Mouse (Mus musculus): ENCODE data around the gene Igf1r. TPM values are rescaled to one million over a fixed set of nuclear protein-coding genes. Genes with fewer than 3 reads are reported as not detected.

The Igf1r gene
- total and polyA plus RNA-seq, 3 experiments, result 4.3 to 9.1 (median 6.1) TPM

DNA sequence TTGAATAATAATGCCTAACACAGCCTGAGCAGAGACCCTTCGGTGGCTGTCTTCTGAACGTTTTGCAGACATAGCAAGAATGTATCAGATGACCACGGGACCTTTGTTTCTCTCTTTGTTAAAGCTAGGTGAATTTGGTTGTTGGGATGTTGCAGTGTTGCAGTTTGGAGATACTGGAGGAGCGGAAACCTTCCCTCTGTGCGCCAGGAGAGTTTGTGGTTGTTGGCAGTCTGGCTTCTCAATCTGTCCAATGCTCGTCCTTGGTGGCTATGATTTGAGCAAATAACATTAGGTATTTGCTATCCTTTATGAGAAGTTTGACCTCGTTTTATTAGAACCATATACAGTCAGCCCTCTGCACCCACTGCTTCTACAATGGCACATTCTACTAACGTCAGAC is 30.2 kb downstream of the Igf1r start:
- no peak overlapping the region for H3K4me3 ChIP-seq (ENCODE audit: low read depth, low read length)
- H3K9me3 ChIP-seq (replicated peaks), result peaks cover 12% of the 10 kb centered on the region
- DNase-seq (ENCODE audit: low spot score), result no peak
- no peak for TF ChIP-seq GATA2 (IDR thresholded peaks at IDR 0.05; ENCODE audit: borderline replicate concordance, low read depth, low read length)
- no peak for TF ChIP-seq POLR2AphosphoS5 (IDR thresholded peaks at IDR 0.05; ENCODE audit: insufficient replicate concordance, low read depth, low read length)
- no peak for TF ChIP-seq TAL1 (conservative IDR thresholded peaks at IDR 0.05; ENCODE audit: low read depth, low read length)
- TF ChIP-seq GATA1 (IDR thresholded peaks at IDR 0.05; ENCODE audit: borderline replicate concordance, low read length), result no peak
- no peak for TF ChIP-seq CTCF (IDR thresholded peaks at IDR 0.05; ENCODE audit: low read depth, low read length)
- no peaks in the 10 kb centered on the region for H3K27me3 ChIP-seq (ENCODE audit: insufficient read depth, low read length)
- no peak for ATAC-seq (ENCODE audit: extremely low read depth, insufficient number of reproducible peaks, low FRiP score, poor library complexity, severe bottlenecking)
- peaks cover 44% of the 10 kb centered on the region for H3K4me1 ChIP-seq (ENCODE audit: insufficient read depth, low read depth, low read length)
- no peaks in the 10 kb centered on the region for H3K36me3 ChIP-seq (replicated peaks)

- DNase-seq (ENCODE audit: low spot score) (no peak), ATAC-seq (ENCODE audit: extremely low read depth, insufficient number of reproducible peaks, low FRiP score, poor library complexity, severe bottlenecking) (no peak)
- Histone ChIP-seq H3K27me3 (ENCODE audit: insufficient read depth, low read length) (no peaks in the 10 kb centered on the region), H3K36me3 (replicated peaks) (no peaks in the 10 kb centered on the region), H3K9me3 (replicated peaks) (peaks cover 12% of the 10 kb centered on the region), H3K4me3 (ENCODE audit: low read depth, low read length) (no peak overlapping the region), H3K4me1 (ENCODE audit: insufficient read depth, low read depth, low read length) (peaks cover 42% of the 10 kb centered on the region)
- TF ChIP-seq POLR2AphosphoS5 (IDR thresholded peaks at IDR 0.05; ENCODE audit: insufficient replicate concordance, low read depth, low read length) (no peak), CTCF (IDR thresholded peaks at IDR 0.05; ENCODE audit: low read depth, low read length) (no peak), GATA2 (IDR thresholded peaks at IDR 0.05; ENCODE audit: borderline replicate concordance, low read depth, low read length) (no peak), TAL1 (conservative IDR thresholded peaks at IDR 0.05; ENCODE audit: low read depth, low read length) (no peak), GATA1 (IDR thresholded peaks at IDR 0.05; ENCODE audit: borderline replicate concordance, low read length) (no peak)
Measured at GRCm38 (mm10) chr7:67983451-67983850, 30.8 kb downstream of the Igf1r start.

DNA sequence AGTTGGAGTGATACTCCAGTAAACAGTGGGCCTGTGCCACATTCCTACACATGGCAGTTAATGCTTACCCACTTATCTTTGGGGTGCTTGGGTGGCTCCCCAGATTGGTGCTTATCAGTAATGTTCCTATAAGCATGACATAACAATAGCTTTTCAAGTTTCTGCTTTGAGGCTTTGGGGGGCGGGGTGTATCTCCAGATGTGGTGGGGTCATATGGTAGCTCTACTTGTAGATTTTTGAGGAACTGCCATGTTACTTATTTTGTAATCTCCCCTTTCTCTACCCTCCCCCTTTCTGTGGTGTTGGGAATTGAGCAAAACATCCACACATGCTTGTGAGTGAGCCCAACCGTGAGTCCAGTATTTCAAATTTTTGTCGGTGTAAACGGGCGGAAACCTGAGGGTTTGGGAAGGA is 32.4 kb downstream of the Igf1r start:
- Histone ChIP-seq H3K9me3 (replicated peaks) (peaks cover 19% of the 10 kb centered on the region), H3K36me3 (replicated peaks) (no peaks in the 10 kb centered on the region), H3K4me1 (ENCODE audit: insufficient read depth, low read depth, low read length) (peaks cover 50% of the 10 kb centered on the region), H3K27me3 (ENCODE audit: insufficient read depth, low read length) (no peaks in the 10 kb centered on the region), H3K4me3 (ENCODE audit: low read depth, low read length) (peak overlapping the region; percentile 8; the same call in 1 of the 2 replicates)
- DNase-seq (ENCODE audit: low spot score) (peak; percentile 47), ATAC-seq (ENCODE audit: extremely low read depth, insufficient number of reproducible peaks, low FRiP score, poor library complexity, severe bottlenecking) (peak; percentile 87)
- no peak for TF ChIP-seq GATA2 (IDR thresholded peaks at IDR 0.05; ENCODE audit: borderline replicate concordance, low read depth, low read length)
- TF ChIP-seq POLR2AphosphoS5 (IDR thresholded peaks at IDR 0.05; ENCODE audit: insufficient replicate concordance, low read depth, low read length), result no peak
- TF ChIP-seq TAL1 (conservative IDR thresholded peaks at IDR 0.05; ENCODE audit: low read depth, low read length), result peak; percentile 47

- H3K4me1 ChIP-seq (ENCODE audit: insufficient read depth, low read depth, low read length), result peaks cover 50% of the 10 kb centered on the region
- H3K36me3 ChIP-seq (replicated peaks), result no peaks in the 10 kb centered on the region
- no peak for DNase-seq (ENCODE audit: low spot score)
- TF ChIP-seq POLR2AphosphoS5 (IDR thresholded peaks at IDR 0.05; ENCODE audit: insufficient replicate concordance, low read depth, low read length) (no peak), GATA2 (IDR thresholded peaks at IDR 0.05; ENCODE audit: borderline replicate concordance, low read depth, low read length) (no peak), TAL1 (conservative IDR thresholded peaks at IDR 0.05; ENCODE audit: low read depth, low read length) (no peak), GATA1 (IDR thresholded peaks at IDR 0.05; ENCODE audit: borderline replicate concordance, low read length) (no peak), CTCF (IDR thresholded peaks at IDR 0.05; ENCODE audit: low read depth, low read length) (no peak)
- H3K27me3 ChIP-seq (ENCODE audit: insufficient read depth, low read length), result no peaks in the 10 kb centered on the region
- H3K9me3 ChIP-seq (replicated peaks), result peaks cover 17% of the 10 kb centered on the region
- H3K4me3 ChIP-seq (ENCODE audit: low read depth, low read length), result peak overlapping the region; percentile 8; the same call in 1 of the 2 replicates
- no peak for ATAC-seq (ENCODE audit: extremely low read depth, insufficient number of reproducible peaks, low FRiP score, poor library complexity, severe bottlenecking)
Measured at GRCm38 (mm10) chr7:67985511-67985910, 32.9 kb downstream of the Igf1r start.

- ATAC-seq (ENCODE audit: extremely low read depth, insufficient number of reproducible peaks, low FRiP score, poor library complexity, severe bottlenecking) (no peak), DNase-seq (ENCODE audit: low spot score) (no peak)
- no peaks in the 10 kb centered on the region for H3K27me3 ChIP-seq (ENCODE audit: insufficient read depth, low read length)
- H3K36me3 ChIP-seq (replicated peaks), result no peaks in the 10 kb centered on the region
- H3K4me1 ChIP-seq (ENCODE audit: insufficient read depth, low read depth, low read length), result peaks cover 50% of the 10 kb centered on the region
- H3K9me3 ChIP-seq (replicated peaks), result peaks cover 18% of the 10 kb centered on the region
- H3K4me3 ChIP-seq (ENCODE audit: low read depth, low read length), result no peak overlapping the region
- TF ChIP-seq CTCF (IDR thresholded peaks at IDR 0.05; ENCODE audit: low read depth, low read length) (no peak), GATA2 (IDR thresholded peaks at IDR 0.05; ENCODE audit: borderline replicate concordance, low read depth, low read length) (no peak), GATA1 (IDR thresholded peaks at IDR 0.05; ENCODE audit: borderline replicate concordance, low read length) (no peak), TAL1 (conservative IDR thresholded peaks at IDR 0.05; ENCODE audit: low read depth, low read length) (no peak)
Measured at GRCm38 (mm10) chr7:67986277-67986676, 33.6 kb downstream of the Igf1r start.

DNA sequence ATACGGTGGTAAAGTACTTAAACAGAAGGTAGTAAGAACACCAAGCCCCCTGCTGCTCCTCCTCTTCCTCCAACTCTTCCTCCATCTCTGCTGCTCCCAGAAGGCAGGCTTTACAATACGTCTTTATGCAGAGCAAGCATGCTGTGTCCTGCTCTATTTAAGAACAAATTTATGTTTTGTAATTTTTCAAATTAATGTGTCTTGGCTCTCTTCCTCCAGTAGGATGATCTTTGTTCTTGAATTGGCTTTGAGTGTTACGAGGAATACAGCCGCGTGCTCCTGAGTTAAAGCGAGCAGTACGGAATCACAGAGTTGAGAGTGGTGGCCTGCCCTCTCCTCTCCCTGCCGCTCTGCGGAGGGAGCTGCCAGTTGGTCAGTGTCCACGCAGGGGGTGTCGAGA is 34.2 kb downstream of the Igf1r start:
- ATAC-seq (ENCODE audit: extremely low read depth, insufficient number of reproducible peaks, low FRiP score, poor library complexity, severe bottlenecking) (no peak), DNase-seq (ENCODE audit: low spot score) (no peak)
- Histone ChIP-seq H3K4me3 (ENCODE audit: low read depth, low read length) (no peak overlapping the region), H3K36me3 (replicated peaks) (no peaks in the 10 kb centered on the region), H3K27me3 (ENCODE audit: insufficient read depth, low read length) (no peaks in the 10 kb centered on the region), H3K9me3 (replicated peaks) (peaks cover 22% of the 10 kb centered on the region), H3K4me1 (ENCODE audit: insufficient read depth, low read depth, low read length) (peaks cover 48% of the 10 kb centered on the region)
- no peak for TF ChIP-seq GATA2 (IDR thresholded peaks at IDR 0.05; ENCODE audit: borderline replicate concordance, low read depth, low read length)
- TF ChIP-seq GATA1 (IDR thresholded peaks at IDR 0.05; ENCODE audit: borderline replicate concordance, low read length), result no peak
- TF ChIP-seq CTCF (IDR thresholded peaks at IDR 0.05; ENCODE audit: low read depth, low read length), result no peak
- TF ChIP-seq POLR2AphosphoS5 (IDR thresholded peaks at IDR 0.05; ENCODE audit: insufficient replicate concordance, low read depth, low read length), result no peak
- TF ChIP-seq TAL1 (conservative IDR thresholded peaks at IDR 0.05; ENCODE audit: low read depth, low read length), result no peak
